Mouse (Mus musculus): Measurements from ENCODE around the gene Megf6.

GRCm38 (mm10) chr4:154170506-154171150 is at the start of gene Megf6:
- TF ChIP-seq CTCF (IDR thresholded peaks at IDR 0.05; ENCODE audit: borderline replicate concordance, insufficient read depth, low read length) = no peak
- TF ChIP-seq POLR2A (IDR thresholded peaks at IDR 0.05; ENCODE audit: low read depth, low read length) = no peak
